Mouse (Mus musculus): Measurements from ENCODE around the gene Cflar.

DNA sequence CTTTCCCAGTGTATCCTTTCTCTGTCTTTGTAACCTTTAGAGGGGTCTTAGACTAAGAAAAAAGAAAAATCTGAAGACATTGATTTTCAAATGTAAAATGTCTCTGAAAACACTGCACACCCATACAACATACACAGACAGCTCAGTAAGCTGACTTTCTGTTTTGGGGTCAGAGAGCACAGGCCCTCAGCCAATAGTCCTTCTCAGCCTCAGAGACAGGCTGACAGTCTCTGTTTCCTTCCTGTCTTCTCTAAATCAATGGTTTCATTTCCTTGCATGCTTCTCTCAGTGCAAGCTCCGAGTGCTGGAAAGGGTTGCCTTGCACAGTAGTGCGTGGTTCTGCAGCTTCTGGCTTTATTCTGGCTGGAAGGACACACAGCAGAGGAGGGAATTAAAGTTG lies 62.6 kb downstream of the Cflar start:
- TF ChIP-seq CTCF (IDR thresholded peaks at IDR 0.05; ENCODE audit: low read depth, low read length): no peak
- TF ChIP-seq POLR2A (IDR thresholded peaks at IDR 0.05; ENCODE audit: borderline replicate concordance, low read depth, low read length): no peak

All from bone marrow macrophage, adult 2 months (primary cell).